Mouse (Mus musculus) NIH3T3 (cell line): Measurements from ENCODE around the gene Elf4.

Experiments
- DNase-seq: peaks from one replicate; pipeline ENCODE4 v3.0.0-alpha.2; 2012; ENCODE audit warnings: low read depth

Gene Elf4

GRCm38 (mm10) chrX:48367841-48368240 lies 95.1 kb downstream of the Elf4 start:
- no peak for DNase-seq

- peak; percentile 3 for DNase-seq
These were observed 96.9 kb downstream of the Elf4 start for GRCm38 (mm10) chrX:48365836-48366577.
